Mouse (Mus musculus): ENCODE data around the gene Vps13d.

Vps13d gene

GRCm38 (mm10) chr4:144998808-144999571 lies 195.8 kb downstream of the Vps13d start:
- no peak for DNase-seq

- no peak for DNase-seq
Measured at GRCm38 (mm10) chr4:144997887-144998658, 196.7 kb downstream of the Vps13d start.

DNA sequence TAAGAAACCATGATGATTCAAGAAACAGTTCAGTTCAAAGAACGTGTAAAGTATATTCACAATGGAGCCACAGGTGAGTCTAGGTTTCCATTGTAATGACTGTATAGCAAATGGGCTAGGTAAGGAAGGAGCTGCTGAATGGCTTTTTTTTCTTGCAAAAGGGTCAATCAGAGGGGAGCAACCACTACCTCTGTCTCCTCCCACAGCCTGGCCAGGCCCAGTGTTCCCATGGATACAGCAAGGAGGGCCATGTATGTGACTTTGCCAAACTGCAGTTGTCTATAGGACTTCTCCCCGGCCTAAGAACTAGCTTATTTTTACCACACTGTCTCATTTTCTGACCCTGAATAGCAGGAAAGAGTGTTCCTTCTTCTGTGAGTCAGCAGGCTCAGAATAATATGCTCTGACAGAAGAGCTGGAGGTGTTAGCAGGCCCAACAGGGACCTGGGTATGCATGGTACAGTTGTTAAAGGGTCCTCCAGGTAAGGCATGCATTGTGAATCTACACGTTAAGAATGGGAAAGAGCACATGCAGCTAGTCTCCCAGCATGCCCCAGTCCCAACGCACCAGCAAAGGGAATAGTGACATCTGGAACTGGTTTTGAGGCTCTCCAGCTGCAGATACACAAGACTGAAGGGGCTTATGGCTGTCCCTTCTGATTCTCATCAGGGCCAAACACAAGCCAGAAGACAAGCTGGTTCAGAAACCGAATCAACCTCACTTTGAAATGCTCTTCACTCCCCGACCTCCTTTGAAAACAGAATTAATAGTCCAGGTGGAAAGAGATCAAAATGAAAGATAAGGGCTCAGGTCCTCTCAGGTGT lies 197.6 kb downstream of the Vps13d start:
- no peak for DNase-seq

- DNase-seq, result no peak
Measured at GRCm38 (mm10) chr4:144995826-144996225, 199.0 kb downstream of the Vps13d start.

GRCm38 (mm10) chr4:144993047-144993917 lies 201.5 kb downstream of the Vps13d start:
- no peak for DNase-seq

DNA sequence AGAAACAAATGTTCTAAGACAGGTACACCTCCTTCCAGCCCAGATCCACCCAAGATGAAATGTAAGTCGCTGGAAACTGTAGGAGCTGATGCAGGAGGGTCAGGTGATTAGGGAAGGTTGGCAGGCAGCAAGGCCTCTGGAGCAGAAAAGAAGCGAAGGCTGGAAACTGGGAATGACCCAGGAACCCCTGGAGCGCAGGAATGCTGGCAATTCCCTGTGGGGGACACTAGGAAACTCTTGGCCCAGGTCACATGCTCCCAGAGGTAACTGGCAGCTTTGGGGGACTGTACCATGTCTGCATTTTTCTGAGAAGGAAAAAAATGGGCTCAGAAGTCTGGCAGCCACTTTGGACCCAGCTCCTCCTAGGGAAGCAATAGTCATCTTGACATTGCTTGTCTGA lies 202.4 kb downstream of the Vps13d start:
- no peak for DNase-seq

DNA sequence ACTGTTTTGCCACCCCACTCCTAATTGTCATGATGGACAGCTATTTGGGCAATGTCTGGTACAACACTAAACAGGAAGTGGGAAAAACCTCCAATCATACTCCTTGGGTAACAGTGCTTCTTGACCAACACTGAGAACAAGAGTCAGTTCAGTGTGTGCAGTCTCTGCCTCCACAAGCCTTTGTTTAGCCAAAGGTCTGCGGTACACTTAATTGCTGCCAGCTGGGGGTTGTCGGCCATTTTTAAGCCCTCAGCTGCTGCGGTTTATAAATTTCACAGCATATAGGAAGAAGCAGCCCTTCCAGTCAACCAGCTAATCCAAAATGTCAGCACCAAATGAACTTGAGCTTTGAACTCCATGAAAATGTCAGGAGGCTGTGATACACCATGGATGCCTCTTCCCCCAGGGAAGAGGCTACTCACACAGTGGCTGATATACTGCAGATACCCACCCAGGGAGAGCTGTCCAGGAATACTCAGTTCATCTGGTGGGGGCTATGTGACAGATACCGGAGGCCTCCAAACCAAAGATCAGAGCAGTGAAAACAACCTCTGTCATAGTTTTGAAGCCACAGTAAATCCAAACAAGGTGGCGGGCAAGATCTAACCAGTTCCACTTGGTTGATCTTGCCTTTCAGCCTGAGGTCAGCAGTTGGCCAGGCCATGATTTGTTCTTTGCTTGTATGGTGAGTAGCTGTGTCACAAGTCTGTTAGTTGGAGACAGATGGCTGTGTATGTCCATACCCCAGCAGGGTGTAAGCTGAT lies 206.2 kb downstream of the Vps13d start:
- no peak for DNase-seq

GRCm38 (mm10) chr4:144986016-144986805 lies 208.6 kb downstream of the Vps13d start:
- DNase-seq, result no peak

DNA sequence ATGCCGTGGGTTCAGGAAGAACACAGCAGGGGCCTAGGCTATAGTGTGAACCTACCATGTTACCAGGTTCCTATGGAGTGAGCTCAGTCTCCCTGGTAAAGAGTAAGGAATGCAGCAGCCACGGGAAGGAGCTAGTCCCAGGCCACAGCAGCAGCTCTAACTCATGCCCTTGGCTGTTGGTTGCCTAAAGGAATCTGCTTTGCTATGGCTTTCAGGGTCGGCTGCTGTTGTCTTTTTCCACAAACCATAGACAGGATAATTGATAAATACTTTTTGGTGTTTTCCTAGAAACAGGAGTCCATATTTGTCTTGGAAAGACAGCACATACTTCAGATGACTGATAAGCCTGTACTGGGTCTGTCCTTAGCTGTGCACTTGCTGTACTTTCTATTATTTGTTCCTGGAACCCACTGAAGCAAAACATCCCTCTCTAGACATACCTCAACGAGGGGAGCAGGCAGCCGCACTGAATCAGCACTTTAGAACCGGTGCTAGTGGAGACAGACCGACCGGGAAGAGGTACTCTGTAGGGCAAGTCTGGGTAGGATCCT lies 210.9 kb downstream of the Vps13d start:
- no peak for DNase-seq

DNA sequence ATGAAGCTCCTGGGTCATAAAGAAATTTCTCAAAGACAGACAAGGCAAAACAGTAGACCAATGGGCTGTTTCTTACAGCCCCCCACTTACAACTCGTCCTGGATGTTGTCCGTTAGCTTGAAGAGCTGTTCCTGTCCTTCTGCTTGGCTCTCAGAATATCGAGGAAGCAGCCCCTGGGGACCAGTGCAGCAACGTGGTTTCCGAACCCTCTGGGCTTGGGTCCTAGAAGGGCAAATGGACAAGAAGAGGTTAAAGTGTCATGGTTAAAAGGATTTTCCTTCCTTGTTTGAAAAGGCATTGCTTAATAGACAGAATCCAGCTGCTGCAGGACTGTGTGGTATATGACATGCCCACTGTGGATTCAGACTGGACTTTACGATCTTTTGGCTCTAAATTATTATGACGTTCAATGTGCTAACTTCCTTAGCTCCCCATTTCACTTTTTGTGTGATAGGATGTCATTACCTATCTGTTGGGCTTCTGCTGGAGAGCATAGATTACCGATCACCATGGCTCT lies 211.5 kb downstream of the Vps13d start:
- DNase-seq, result no peak

GRCm38 (mm10) chr4:144980811-144981551 lies 213.8 kb downstream of the Vps13d start:
- DNase-seq, result no peak

DNA sequence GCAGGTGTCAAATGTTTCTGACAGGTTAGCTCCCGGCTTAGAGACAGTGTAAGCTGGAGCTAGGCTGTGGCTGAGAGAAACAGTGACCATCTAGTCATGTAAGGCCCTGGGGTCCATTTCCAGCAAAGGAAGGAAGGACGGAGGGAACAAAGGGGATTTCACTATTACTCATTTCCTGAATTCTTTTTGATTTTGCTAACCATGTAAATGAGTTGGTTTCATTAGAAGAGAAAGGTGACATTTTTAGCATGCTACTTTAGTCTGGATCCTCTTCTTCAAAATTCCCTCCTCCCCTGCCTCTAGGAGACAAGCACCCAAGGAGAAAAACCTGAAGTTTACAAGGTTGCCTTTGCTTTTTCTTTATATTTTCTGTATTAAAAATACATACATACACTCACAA lies 214.7 kb downstream of the Vps13d start:
- no peak for DNase-seq

DNA sequence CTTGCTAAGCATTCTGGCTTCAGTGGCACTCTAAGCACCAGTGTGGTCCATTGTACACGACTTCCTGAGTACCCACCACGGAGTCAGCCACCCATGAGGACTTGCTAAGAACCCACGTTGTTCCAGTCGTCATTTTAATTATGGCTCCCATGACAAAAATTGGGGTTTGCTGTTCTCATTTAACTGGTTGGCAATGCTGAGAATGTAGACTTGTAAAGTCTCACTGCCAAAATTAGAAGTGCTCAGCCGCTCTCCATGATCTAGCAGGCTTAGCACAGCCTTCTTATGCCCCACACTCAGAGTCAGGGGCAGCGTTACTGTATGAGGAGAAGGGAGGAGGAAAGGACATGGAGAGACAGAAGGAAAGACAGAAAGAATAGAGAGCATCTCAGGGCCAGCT lies 216.8 kb downstream of the Vps13d start:
- no peak for DNase-seq

DNA sequence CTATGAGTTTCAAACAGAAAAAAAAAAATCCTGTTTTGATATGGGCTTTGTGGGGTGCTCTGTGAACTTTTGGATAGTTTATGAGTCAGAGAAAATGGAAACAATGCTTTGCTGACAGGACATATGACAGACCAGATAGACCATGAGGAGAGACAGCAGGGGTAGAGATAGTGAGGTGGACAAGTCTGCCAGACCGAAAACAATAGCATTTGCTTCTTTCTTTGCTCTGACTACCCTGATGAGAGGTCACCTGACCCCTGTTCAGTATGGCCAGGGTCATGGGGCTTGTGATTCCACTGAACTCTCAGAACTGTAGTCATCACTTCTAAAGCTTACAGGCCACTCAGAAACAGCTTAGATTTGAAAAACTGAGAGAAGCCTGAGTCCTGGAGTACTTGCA lies 217.7 kb downstream of the Vps13d start:
- no peak for DNase-seq

DNA sequence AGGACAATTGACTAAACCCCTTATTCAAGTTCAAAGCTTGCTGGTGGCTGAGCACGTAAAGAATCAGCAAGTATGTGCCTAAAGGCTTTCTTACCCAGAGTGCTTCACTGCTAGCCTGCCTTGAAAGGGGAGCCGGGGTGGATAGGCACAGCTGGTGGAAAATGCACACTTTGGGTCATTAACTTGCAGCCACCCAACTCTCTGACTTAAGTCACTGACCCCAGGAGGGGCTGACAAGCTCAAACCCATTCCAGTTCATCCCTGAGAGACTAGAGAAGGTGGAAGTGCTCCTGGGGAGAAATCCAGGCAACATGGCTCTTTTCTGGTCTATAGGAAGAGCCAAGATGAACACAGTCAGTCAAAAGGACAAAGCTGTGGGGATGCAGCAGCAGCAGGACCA lies 219.3 kb downstream of the Vps13d start:
- no peak for DNase-seq

DNA sequence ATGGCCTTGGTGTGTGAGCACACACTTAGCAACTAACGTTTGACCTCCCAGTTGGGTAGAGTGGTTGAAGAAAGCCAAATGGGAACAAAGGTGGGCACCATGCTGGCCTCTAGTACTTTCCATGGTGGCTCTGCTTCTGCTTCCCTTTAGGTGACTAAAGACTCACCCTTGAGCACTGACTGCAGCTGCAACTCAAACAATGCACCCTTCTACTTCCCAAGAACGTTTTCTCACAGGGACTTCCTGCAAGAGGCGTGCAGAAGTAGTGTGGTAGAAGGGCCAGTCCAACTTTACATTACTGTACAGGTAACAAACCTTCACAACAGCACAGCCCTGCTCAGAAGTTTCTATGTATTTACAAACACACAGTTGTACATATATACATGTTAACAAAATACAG lies 220.3 kb downstream of the Vps13d start:
- no peak for DNase-seq

DNA sequence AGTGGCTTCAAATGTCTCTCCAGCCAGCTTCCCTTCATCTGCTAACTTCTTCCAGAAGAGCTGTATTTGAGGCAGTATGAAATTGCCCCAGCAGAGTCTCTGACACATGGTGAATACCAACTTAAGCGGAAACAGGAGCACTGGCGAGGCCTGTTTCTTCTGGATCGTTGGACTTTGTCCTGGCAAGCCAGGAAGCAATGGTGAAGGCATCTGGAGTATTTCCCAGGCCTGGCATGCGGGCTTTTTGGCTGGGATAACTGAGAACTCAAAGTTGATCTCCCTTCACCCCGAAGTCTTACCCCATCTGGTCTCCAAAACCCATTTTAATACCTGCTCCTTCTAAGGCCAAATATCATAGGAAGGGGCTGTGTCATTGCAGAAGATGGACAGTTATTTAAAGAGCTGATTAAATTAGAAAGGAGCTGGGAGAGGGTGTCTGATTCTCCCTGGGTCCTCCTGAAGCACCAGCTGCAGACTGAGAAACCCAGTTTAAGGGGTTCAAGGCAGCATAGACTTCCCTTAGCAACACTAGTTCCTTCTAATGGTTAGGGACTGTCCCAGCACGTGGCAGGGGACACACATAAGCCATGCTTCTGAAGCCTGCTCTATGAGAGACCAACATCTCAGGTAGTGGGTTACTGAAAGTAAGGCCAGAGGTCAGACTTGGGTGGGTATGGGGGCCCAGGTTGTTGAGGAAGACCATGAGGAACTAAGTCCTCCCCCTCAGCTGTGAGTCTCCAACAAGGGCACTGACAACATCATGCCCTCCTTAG lies 221.7 kb downstream of the Vps13d start:
- DNase-seq, result peak; percentile 82

GRCm38 (mm10) chr4:144971048-144971447 lies 223.8 kb downstream of the Vps13d start:
- DNase-seq, result no peak

DNA sequence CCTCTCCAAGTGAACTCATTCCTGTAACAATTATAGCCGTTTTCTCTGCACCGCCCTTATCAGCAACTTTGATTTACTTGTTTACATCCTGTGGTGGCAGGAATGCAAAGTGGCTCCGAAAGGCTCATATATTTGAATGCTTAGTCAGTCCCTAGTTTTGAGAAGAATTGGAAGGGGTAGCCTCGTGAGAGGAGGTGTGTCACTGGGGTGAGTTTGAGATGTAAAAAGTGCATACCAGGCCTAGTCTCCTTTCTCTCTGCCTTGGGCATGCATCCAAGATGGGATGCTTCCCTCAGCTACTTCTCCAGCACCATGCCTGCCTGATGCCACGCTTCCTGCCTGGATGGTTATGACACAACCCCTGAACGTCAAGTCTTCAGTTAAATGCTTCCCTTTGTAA lies 225.8 kb downstream of the Vps13d start:
- DNase-seq, result no peak
